Mouse (Mus musculus) stomach, embryonic 14.5 days (tissue): ENCODE data around the gene Pparg. TPM values are rescaled to one million over a fixed set of nuclear protein-coding genes. Genes with fewer than 3 reads are reported as not detected.
A peak's percentile ranks its signal among the peaks of the same experiment; 100 is the strongest.

Experiments used
- ATAC-seq: fragments of 200-750 bp; cut with Nextera tagmentation; 2 replicates; pipeline ENCODE4 v1.8.0; 2017; ENCODE audit warnings: low read depth, moderate TSS enrichment; ENCODE audit not compliant: insufficient number of reproducible peaks, insufficient read depth, low FRiP score
- H3K27ac ChIP-seq: fragments of 300-500 bp; sonication (generic); 2 replicates; pipeline ENCODE4 v1.5.1; 2014; ENCODE audit warnings: mild to moderate bottlenecking, low read length, moderate library complexity, mixed read lengths
- H3K27me3 ChIP-seq: fragments of 300-500 bp; sonication (generic); 2 replicates; pipeline ENCODE4 v1.6.1; 2014; ENCODE audit warnings: low read length, control low read depth, mixed read lengths; ENCODE audit not compliant: control insufficient read depth, insufficient read depth
- H3K36me3 ChIP-seq: fragments of 300-500 bp; sonication (generic); 2 replicates; pipeline ENCODE4 v1.6.1; 2014; ENCODE audit warnings: mild to moderate bottlenecking, control low read depth, low read length, moderate library complexity, mixed read lengths; ENCODE audit not compliant: control insufficient read depth, insufficient read depth
- H3K4me1 ChIP-seq: fragments of 300-500 bp; sonication (generic); 2 replicates; pipeline ENCODE4 v1.6.1; 2014; ENCODE audit warnings: low read length, control low read depth, mixed read lengths; ENCODE audit not compliant: control insufficient read depth, insufficient read depth
- H3K4me2 ChIP-seq: fragments of 300-500 bp; sonication (generic); replicated peaks from 2 replicates; pipeline ENCODE4 v1.6.1; 2014; ENCODE audit warnings: low read depth, low read length, control low read depth
- H3K4me3 ChIP-seq: fragments of 300-500 bp; sonication (generic); 2 replicates; pipeline ENCODE4 v1.5.1; 2014; ENCODE audit warnings: low read depth, low read length, control low read depth
- H3K9ac ChIP-seq: fragments of 300-500 bp; sonication (generic); replicated peaks from 2 replicates; pipeline ENCODE4 v1.6.1; 2014; ENCODE audit warnings: low read depth, mild to moderate bottlenecking, control low read depth, low read length, moderate library complexity, mixed read lengths
- H3K9me3 ChIP-seq: fragments of 300-500 bp; sonication (generic); 2 replicates; pipeline ENCODE4 v1.6.1; 2016; ENCODE audit warnings: low read depth, low read length, control low read depth; ENCODE audit not compliant: control insufficient read depth
- WGBS: fragments of 180-500 bp; shearing (Covaris S2); extraction: QIAGEN DNeasy Blood & Tissue Kit; methylation state at CpG from one replicate; pipeline ENCODE4 v1.1.7; 2014; 5-methylcytosine and 5-hydroxymethylcytosine counted together
- polyA plus RNA-seq: library from polyadenylated mRNA; unstranded; fragments of >200 nt; fragmentation: Nextera tagmentation; extraction: Ambion mirVana; gene quantifications from 2 replicates; pipeline ENCODE4 v1.2.1, GENCODE M21; 2014

Pparg gene
- polyA plus RNA-seq, 1 experiment from 2014 or later, result 11.7 TPM

DNA sequence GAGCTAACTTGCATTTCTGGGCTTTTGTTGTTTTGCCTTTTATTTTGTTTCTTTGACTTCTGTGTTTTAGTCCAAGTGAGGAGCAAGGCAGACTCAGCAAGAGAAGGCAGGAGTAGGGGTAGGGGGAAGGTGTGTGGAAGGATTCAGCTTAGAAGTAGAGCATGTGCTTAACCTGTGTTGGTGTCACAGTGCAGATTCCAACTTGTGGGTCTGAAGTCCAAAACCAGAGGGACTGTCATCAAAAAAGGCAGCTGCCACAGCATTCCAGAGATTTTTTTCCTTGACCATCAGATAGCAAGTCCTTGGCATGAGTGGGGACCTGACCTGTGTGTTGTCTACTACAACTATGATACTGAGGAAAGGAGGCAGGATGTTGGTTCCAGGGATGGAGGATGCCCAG is 133.1 kb downstream of the Pparg start:
- no peak overlapping the region for H3K27ac ChIP-seq
- H3K27me3 ChIP-seq, result no peaks in the 10 kb centered on the region
- H3K4me3 ChIP-seq, result no peak overlapping the region
- H3K36me3 ChIP-seq, result no peaks in the 10 kb centered on the region
- no peak overlapping the region for H3K4me2 ChIP-seq
- H3K9ac ChIP-seq, result no peak overlapping the region
- no peak for ATAC-seq
- no peaks in the 10 kb centered on the region for H3K9me3 ChIP-seq
- no peaks in the 10 kb centered on the region for H3K4me1 ChIP-seq

DNA sequence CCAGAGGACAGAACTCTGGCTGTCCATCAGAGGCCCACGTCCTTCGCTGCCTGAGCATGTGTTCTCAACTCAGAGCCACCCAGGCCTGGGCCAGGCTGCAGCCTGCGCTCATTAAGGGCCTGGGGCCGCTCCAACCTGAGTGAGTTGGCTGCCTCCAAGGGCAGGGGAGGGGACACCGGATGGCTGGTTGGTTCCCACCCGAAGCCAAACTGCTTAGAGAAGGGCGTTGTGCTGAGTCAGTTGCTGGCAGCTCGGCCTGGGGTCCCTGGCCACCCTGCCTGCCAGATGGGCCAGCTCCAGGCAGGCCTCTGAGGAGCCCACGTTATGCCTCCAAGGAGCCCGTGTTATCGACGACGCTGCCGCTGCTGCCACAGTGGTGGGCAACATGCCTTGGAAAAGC is 138.8 kb downstream of the Pparg start:
- Histone ChIP-seq H3K9ac (no peak overlapping the region), H3K4me3 (no peak overlapping the region), H3K4me2 (no peak overlapping the region), H3K27me3 (no peaks in the 10 kb centered on the region), H3K27ac (no peak overlapping the region), H3K4me1 (0 out of 2 replicates have a peak, but pooled peaks cover 2% of the 10 kb centered on the region), H3K36me3 (no peaks in the 10 kb centered on the region), H3K9me3 (no peaks in the 10 kb centered on the region)
- ATAC-seq, result no peak
- WGBS, result 79% methylated on average over 14 of the region's 14 CpGs

DNA sequence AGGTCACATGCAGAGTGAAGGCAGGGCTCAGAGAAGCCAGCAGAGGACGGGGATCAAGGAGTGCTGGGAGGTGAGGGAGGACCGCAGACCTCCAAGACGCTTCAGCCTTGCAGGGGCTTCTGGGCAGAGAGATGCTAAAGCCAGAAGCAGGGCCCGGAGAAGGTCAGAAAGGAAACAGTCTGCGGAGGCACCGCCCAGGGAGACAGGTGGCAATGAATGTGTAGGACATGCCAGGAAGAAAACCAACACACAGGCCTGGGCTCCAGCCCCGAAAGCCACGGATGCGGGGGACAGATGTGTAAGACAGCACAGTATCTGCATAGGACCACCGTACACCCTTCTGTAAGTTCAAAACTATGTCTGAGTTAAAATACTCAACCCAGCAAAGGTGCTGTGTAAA is 139.5 kb downstream of the Pparg start:
- Histone ChIP-seq H3K4me2 (no peak overlapping the region), H3K4me3 (no peak overlapping the region), H3K27ac (no peak overlapping the region), H3K4me1 (0 out of 2 replicates have a peak, but pooled peaks cover 2% of the 10 kb centered on the region), H3K27me3 (no peaks in the 10 kb centered on the region), H3K9ac (no peak overlapping the region), H3K36me3 (no peaks in the 10 kb centered on the region), H3K9me3 (no peaks in the 10 kb centered on the region)
- ATAC-seq, result no peak
- WGBS, result 81% methylated on average over 10 of the region's 10 CpGs

DNA sequence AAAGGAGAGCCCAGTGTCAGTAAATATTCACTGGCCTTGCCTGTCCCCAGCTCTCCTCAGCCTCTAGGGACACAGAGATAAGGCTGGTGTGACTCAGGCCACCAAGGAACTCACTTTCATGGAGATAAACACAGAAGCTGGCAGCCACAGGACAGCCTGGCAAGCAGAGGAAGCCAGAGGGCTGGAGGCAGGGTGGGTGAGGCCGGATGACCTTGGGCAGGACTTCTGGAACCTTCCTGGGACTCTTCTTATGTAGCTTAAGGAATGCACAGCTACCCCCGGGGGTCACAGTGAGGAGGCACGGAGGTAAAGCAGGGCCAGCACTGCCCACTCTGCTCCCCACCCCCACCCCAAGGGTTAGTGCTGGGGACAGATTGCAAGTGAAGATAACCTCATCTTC is 140.4 kb downstream of the Pparg start:
- H3K9me3 ChIP-seq, result no peaks in the 10 kb centered on the region
- no peak overlapping the region for H3K9ac ChIP-seq
- H3K4me1 ChIP-seq, result 0 out of 2 replicates have a peak, but pooled peaks cover 2% of the 10 kb centered on the region
- H3K27ac ChIP-seq, result no peak overlapping the region
- H3K4me2 ChIP-seq, result no peak overlapping the region
- no peak for ATAC-seq
- H3K4me3 ChIP-seq, result no peak overlapping the region
- no peaks in the 10 kb centered on the region for H3K27me3 ChIP-seq
- H3K36me3 ChIP-seq, result no peaks in the 10 kb centered on the region
- 50% methylated on average over 3 of the region's 3 CpGs for WGBS

DNA sequence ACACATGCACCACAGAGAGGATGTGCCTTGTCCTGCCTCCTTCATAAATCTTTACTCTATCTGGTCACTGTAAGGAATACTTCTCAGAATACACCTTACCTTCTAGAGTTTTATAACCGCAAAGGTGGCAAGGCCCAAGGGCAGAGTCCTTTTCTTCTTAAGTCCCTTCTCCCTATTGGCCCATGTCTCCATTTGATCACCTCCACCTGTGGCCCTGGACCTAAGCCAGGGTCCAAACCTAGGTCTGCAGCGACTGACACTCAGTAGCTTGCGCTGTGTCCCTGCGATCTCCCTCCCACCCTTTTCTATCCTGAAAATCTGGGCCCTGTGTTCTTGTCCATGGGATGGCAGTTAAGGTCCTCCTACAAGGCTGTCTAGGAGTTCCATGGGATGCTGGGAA is 142.3 kb downstream of the Pparg start:
- no peak for ATAC-seq
- Histone ChIP-seq H3K9ac (no peak overlapping the region), H3K27ac (no peak overlapping the region; the same call in 1 of the 2 replicates), H3K4me3 (no peak overlapping the region), H3K4me2 (no peak overlapping the region), H3K9me3 (no peaks in the 10 kb centered on the region), H3K4me1 (0 out of 2 replicates have a peak, but pooled peaks cover 2% of the 10 kb centered on the region), H3K27me3 (no peaks in the 10 kb centered on the region), H3K36me3 (no peaks in the 10 kb centered on the region)
- 95% methylated on average over 4 of the region's 4 CpGs for WGBS

DNA sequence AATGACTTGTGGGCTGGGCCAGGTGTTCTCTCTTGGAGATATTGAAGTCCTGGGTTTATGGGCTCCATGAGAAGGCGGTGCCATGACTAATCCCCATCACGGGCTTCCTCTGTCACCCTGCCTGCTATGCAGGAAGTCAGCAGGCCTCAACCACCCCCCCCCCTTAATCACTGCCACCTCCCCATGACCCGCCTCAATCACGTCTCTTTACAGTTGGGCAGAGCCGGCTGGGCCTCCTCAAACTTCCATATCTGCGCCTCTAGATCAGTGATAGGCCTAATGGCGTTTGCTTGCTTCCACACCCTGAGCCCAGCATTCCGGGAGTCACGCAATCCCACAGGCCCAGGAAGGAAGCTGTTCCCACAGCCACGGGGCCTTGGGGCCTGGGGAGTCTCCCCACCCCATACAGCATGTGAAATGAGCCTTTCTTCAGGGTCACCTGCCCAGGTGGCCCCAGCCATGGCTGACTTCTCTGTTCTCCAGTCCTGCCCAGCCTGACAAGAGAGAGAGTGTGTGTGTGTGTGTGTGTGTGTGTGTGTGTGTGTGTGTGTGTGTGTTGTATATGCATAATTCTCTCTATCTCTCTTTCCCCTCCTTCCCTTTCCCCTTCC is 142.9 kb downstream of the Pparg start:
- Histone ChIP-seq H3K4me2 (no peak overlapping the region), H3K36me3 (no peaks in the 10 kb centered on the region), H3K9me3 (no peaks in the 10 kb centered on the region; the same call in 1 of the 2 replicates), H3K27ac (0 out of 2 replicates have a peak overlapping the region, but pooled peaks have one; percentile 29), H3K4me3 (no peak overlapping the region), H3K9ac (no peak overlapping the region), H3K4me1 (0 out of 2 replicates have a peak, but pooled peaks cover 2% of the 10 kb centered on the region), H3K27me3 (no peaks in the 10 kb centered on the region)
- 67% methylated on average over 10 of the region's 10 CpGs for WGBS
- peak; percentile 88 for ATAC-seq

DNA sequence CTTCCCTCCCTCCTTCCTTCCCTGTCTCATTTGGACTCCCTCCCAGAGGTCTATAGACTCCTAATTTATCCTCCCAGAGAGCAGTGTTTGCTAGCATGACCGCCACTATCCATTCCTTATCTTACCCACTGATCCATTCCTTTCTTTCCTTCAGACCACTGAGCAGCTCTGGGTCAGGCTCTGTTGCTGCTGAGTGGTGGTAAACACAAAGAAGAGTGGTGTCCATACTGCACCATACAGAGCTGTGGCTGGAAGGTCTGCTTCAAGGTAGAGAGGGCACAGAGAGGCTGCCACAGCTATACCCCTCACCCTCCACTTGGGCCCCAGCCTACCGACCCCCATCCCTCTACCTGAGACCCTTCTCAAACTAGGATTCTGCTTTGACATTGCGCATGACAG is 143.4 kb downstream of the Pparg start:
- WGBS, result 63% methylated on average over 3 of the region's 3 CpGs
- H3K9me3 ChIP-seq, result no peaks in the 10 kb centered on the region; the same call in 1 of the 2 replicates
- H3K36me3 ChIP-seq, result no peaks in the 10 kb centered on the region
- no peak overlapping the region for H3K4me2 ChIP-seq
- no peaks in the 10 kb centered on the region for H3K27me3 ChIP-seq
- H3K9ac ChIP-seq, result no peak overlapping the region
- no peak overlapping the region for H3K4me3 ChIP-seq
- peak overlapping the region; percentile 29; the same call in 1 of the 2 replicates for H3K27ac ChIP-seq
- peak; percentile 50; the same call in 1 of the 2 replicates for ATAC-seq
- 0 out of 2 replicates have a peak, but pooled peaks cover 2% of the 10 kb centered on the region for H3K4me1 ChIP-seq

DNA sequence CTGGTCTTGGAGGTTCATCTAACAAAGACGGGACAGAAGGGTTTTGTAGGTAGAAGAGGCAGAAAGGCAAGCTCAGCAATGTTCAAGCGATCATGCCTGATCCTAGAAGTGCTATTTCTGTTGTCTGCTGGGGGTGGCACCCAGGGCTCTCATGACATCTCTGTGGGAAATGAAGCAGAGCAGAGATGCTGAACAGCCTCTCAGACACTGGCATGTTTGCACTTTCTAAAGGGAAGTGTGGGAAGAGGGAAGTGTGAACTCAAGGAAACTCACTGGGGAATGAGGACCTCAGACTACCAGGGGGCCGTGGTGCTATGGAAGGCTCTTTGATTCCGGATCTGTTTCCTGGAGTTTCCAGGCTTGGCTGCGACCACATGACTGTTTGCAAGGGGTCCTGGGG is 144.2 kb downstream of the Pparg start:
- H3K36me3 ChIP-seq, result no peaks in the 10 kb centered on the region
- ATAC-seq, result no peak
- H3K4me3 ChIP-seq, result no peak overlapping the region
- no peak overlapping the region for H3K4me2 ChIP-seq
- no peaks in the 10 kb centered on the region for H3K27me3 ChIP-seq
- H3K9ac ChIP-seq, result no peak overlapping the region
- WGBS, result 77% methylated on average over 5 of the region's 5 CpGs
- 0 out of 2 replicates have a peak, but pooled peaks cover 2% of the 10 kb centered on the region for H3K4me1 ChIP-seq
- H3K27ac ChIP-seq, result no peak overlapping the region; the same call in 1 of the 2 replicates
- H3K9me3 ChIP-seq, result no peaks in the 10 kb centered on the region; the same call in 1 of the 2 replicates

DNA sequence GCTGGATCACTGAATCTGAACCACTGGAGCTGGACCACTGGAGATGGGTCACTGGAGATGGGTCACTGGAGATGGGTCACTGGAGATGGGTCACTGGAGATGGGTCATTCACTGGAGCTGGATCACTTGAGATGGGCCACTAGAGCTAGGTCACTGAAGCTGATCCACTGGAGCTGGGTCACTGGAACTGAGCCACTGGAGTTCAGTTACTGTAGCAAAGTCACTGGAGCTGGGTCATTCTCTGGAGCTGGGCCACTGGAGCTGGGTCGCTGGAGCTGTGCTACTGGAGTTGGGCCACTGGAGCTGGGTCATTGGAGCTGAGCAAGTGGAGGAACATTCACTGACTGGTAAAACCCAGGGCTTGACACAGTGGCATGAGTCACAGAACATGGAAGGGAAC is 145.7 kb downstream of the Pparg start:
- Histone ChIP-seq H3K4me1 (0 out of 2 replicates have a peak, but pooled peaks cover 2% of the 10 kb centered on the region), H3K4me3 (no peak overlapping the region), H3K9me3 (no peaks in the 10 kb centered on the region; the same call in 1 of the 2 replicates), H3K4me2 (no peak overlapping the region), H3K27me3 (no peaks in the 10 kb centered on the region), H3K9ac (no peak overlapping the region), H3K27ac (no peak overlapping the region), H3K36me3 (no peaks in the 10 kb centered on the region)
- WGBS, result 100% methylated on average over 1 of the region's 1 CpGs
- no peak for ATAC-seq
